Comparison of ENCODE assay signal across 16 mouse cellular contexts in genomic region chr16:23458906-23459588, GRCm38 (mm10). TPM values are rescaled to one million over a fixed set of nuclear protein-coding genes. Genes with fewer than 3 reads are reported as not detected.
"Had no signal": no experiment of that assay in that cellular context is flagged by ENCODE, and none has a peak within 500 bp of the region (broad histone marks: within the 10 kb centered on the region; RNA-seq: fewer than 3 reads in every experiment).

No protein-coding gene starts in this region.

- H3K4me1 ChIP-seq: midbrain, embryonic 12.5 days; neural tube, embryonic 15.5 days had no signal

- H3K4me3 ChIP-seq: midbrain, embryonic 12.5 days; myocyte; neural tube, embryonic 15.5 days had no signal

- H3K9me3 ChIP-seq: midbrain, embryonic 12.5 days had no signal

- H3K9ac ChIP-seq: liver, embryonic 14.5 days; midbrain, embryonic 12.5 days; neural tube, embryonic 15.5 days had no signal

- DNase-seq: kidney, adult 8-10 months; kidney, postnatal 25 days; layer of hippocampus, adult 9-11 months; lung, adult 18-20 months; lung, postnatal 10 days; right cerebral cortex, adult 18-20 months; right cerebral cortex, postnatal 25 days; thymus, postnatal 4 days had no signal

- H3K36me3 ChIP-seq: midbrain, embryonic 12.5 days; neural tube, embryonic 15.5 days had no signal

- H3K4me2 ChIP-seq: midbrain, embryonic 12.5 days; neural tube, embryonic 15.5 days had no signal

- H3K27me3 ChIP-seq: midbrain, embryonic 12.5 days; neural tube, embryonic 15.5 days had no signal

- H3K27ac ChIP-seq: liver, embryonic 14.5 days; midbrain, embryonic 12.5 days; neural tube, embryonic 15.5 days had no signal

RNA-seq across cellular contexts. Expression of gene Rtp1, which starts 30.1 kb away (rescaled TPM):
- total RNA-seq: liver, adult 2 months; megakaryocyte-erythroid progenitor cell, adult 5-6 weeks had no signal
- polyA plus RNA-seq: liver, adult 2 months; liver, embryonic 14.5 days; midbrain, embryonic 12.5 days; myocyte; neural tube, embryonic 11.5 days; neural tube, embryonic 15.5 days; small intestine, adult 2 months had no signal
